Comparison of ENCODE assay signal across 18 mouse cellular contexts in genomic region chr3:68742718-68743471, GRCm38 (mm10). TPM values are rescaled to one million over a fixed set of nuclear protein-coding genes. Genes with fewer than 3 reads are reported as not detected.
DNase-seq lines count a peak whose midpoint lies in the region; ATAC-seq and TF ChIP-seq lines count a peak whose summit lies in the region.
"Had no signal": no experiment of that assay in that cellular context is flagged by ENCODE, and none has a peak within 500 bp of the region (broad histone marks: within the 10 kb centered on the region; RNA-seq: fewer than 3 reads in every experiment).

No protein-coding gene starts in this region.

- H3K9ac ChIP-seq in heart, embryonic 13.5 days: no peak overlapping the region
- H3K9ac ChIP-seq in lung, embryonic 14.5 days: no peak overlapping the region
- H3K9ac ChIP-seq: liver, postnatal 0 days; stomach, embryonic 15.5 days had no signal

- no peak for TF ChIP-seq CTCF in lung, embryonic 14.5 days (IDR thresholded peaks at IDR 0.05; ENCODE audit: low read depth)

- H3K4me3 ChIP-seq in heart, embryonic 13.5 days: no peak overlapping the region
- no peak overlapping the region for H3K4me3 ChIP-seq in lung, embryonic 14.5 days (ENCODE audit: low read depth, low read length)
- H3K4me3 ChIP-seq: limb, embryonic 10.5 days; stomach, embryonic 15.5 days had no signal

- H3K27me3 ChIP-seq in heart, embryonic 13.5 days (replicated peaks): no peaks in the 10 kb centered on the region
- no peaks in the 10 kb centered on the region for H3K27me3 ChIP-seq in lung, embryonic 14.5 days (ENCODE audit: insufficient read depth, low read length)
- H3K27me3 ChIP-seq: stomach, embryonic 15.5 days had no signal

- peak overlapping the region; percentile 21 for H3K27ac ChIP-seq in heart, embryonic 13.5 days (replicated peaks)
- H3K27ac ChIP-seq in lung, embryonic 14.5 days (ENCODE audit: low read depth): peak overlapping the region; percentile 30; the same call in 1 of the 2 replicates
- H3K27ac ChIP-seq: limb, embryonic 10.5 days; stomach, embryonic 15.5 days had no signal

- H3K4me2 ChIP-seq in heart, embryonic 13.5 days: no peak overlapping the region
- H3K4me2 ChIP-seq in lung, embryonic 14.5 days: 0 out of 2 replicates have a peak overlapping the region, but pooled peaks have one; percentile 18
- H3K4me2 ChIP-seq: stomach, embryonic 15.5 days had no signal

- H3K36me3 ChIP-seq in heart, embryonic 13.5 days: no peaks in the 10 kb centered on the region
- H3K36me3 ChIP-seq in lung, embryonic 14.5 days (ENCODE audit: insufficient read depth): no peaks in the 10 kb centered on the region
- H3K36me3 ChIP-seq: limb, embryonic 10.5 days; stomach, embryonic 15.5 days had no signal

- intact Hi-C loops in heart, postnatal 14 days (cut with DNase I): no loop called here

- DNase-seq in heart, postnatal 14 days: no peak
- peak; percentile 75 for DNase-seq in lung, embryonic 14.5 days
- DNase-seq in lung, postnatal 36 days: no peak
- peak; percentile 11 for DNase-seq in NIH3T3 (ENCODE audit: low read depth)
- peak; percentile 64 for DNase-seq in telencephalon, adult 2 months (ENCODE audit: low read depth, low spot score)
- no peak for DNase-seq in cerebellum, postnatal 25 days
- DNase-seq: adrenal gland, postnatal 25 days; cerebellum, adult 2 months; gastrocnemius, postnatal 10 days; kidney, adult 8-10 months; kidney, postnatal 4 days; liver, postnatal 0 days; lung, postnatal 4 days; right cerebral cortex, postnatal 25 days had no signal

- H3K4me1 ChIP-seq in heart, embryonic 13.5 days: peaks cover 25% of the 10 kb centered on the region
- H3K4me1 ChIP-seq in lung, embryonic 14.5 days (ENCODE audit: insufficient read depth): peaks cover 8% of the 10 kb centered on the region
- H3K4me1 ChIP-seq: limb, embryonic 10.5 days; stomach, embryonic 15.5 days had no signal

- no peak for ATAC-seq in heart, embryonic 13.5 days (ENCODE audit: extremely low read depth, insufficient number of reproducible peaks, low FRiP score, low TSS enrichment)
- ATAC-seq in lung, embryonic 14.5 days (ENCODE audit: insufficient read depth): peak; percentile 69
- ATAC-seq: liver, postnatal 0 days had no signal

- peaks cover 6% of the 10 kb centered on the region; the same call in 1 of the 2 replicates for H3K9me3 ChIP-seq in heart, embryonic 13.5 days
- H3K9me3 ChIP-seq in lung, embryonic 14.5 days (ENCODE audit: low read depth, low read length): no peaks in the 10 kb centered on the region
- H3K9me3 ChIP-seq: limb, embryonic 10.5 days; stomach, embryonic 15.5 days had no signal

- 63% methylated on average over 9 of the region's 9 CpGs for WGBS in heart, embryonic 13.5 days
- WGBS in lung, embryonic 14.5 days: 43% methylated on average over 9 of the region's 9 CpGs

RNA-seq across cellular contexts. Expression of gene Il12a, which starts 52.5 kb away (rescaled TPM):
- 0.15 TPM in 1 of 2 replicates, not detected in the other for polyA plus RNA-seq in heart, embryonic 13.5 days (2015; fragmentation: Nextera tagmentation; extraction: Ambion mirVana)
- total RNA-seq in heart, postnatal 14 days (2021): under 1 TPM; 0.27 to 0.60 TPM
- 0.30 TPM in 1 of 2 replicates, not detected in the other for polyA plus RNA-seq in lung, embryonic 14.5 days (2014; fragmentation: Nextera tagmentation; extraction: Ambion mirVana)
- total RNA-seq: liver, adult 2 months had no signal
- polyA plus RNA-seq: liver, adult 2 months had no signal

Comparison
In these comparisons a context has a peak if more than half of its experiments do, and no peak if none do; other contexts are left out.
1. DNase-seq: peak in lung, embryonic 14.5 days (single experiment), NIH3T3 (single experiment) and telencephalon, adult 2 months (single experiment); none in heart, postnatal 14 days (0 of 2), lung, postnatal 36 days (single experiment) and cerebellum, postnatal 25 days (0 of 2).